Mouse (Mus musculus): ENCODE measurements around the gene Prkca. TPM values are rescaled to one million over a fixed set of nuclear protein-coding genes. Genes with fewer than 3 reads are reported as not detected.

Prkca gene
- polyA plus RNA-seq, 1 experiment, result not detected

- no peak for TF ChIP-seq GATA1 (IDR thresholded peaks at IDR 0.05; ENCODE audit: low read length)
Measured at GRCm38 (mm10) chr11:108162639-108163038, 181.1 kb downstream of the Prkca start.

GRCm38 (mm10) chr11:108162110-108162509, 181.6 kb downstream of the Prkca start:
- no peak for TF ChIP-seq GATA1 (IDR thresholded peaks at IDR 0.05; ENCODE audit: low read length)

- TF ChIP-seq GATA1 (IDR thresholded peaks at IDR 0.05; ENCODE audit: low read length), result no peak
Measured at GRCm38 (mm10) chr11:108160056-108160455, 183.7 kb downstream of the Prkca start.

GRCm38 (mm10) chr11:108158046-108158445, 185.7 kb downstream of the Prkca start:
- no peak for TF ChIP-seq GATA1 (IDR thresholded peaks at IDR 0.05; ENCODE audit: low read length)

- TF ChIP-seq GATA1 (IDR thresholded peaks at IDR 0.05; ENCODE audit: low read length), result no peak
Measured at GRCm38 (mm10) chr11:108157074-108157473, 186.7 kb downstream of the Prkca start.

GRCm38 (mm10) chr11:108156107-108156506, 187.6 kb downstream of the Prkca start:
- no peak for TF ChIP-seq GATA1 (IDR thresholded peaks at IDR 0.05; ENCODE audit: low read length)

GRCm38 (mm10) chr11:108155088-108155580, 188.6 kb downstream of the Prkca start:
- TF ChIP-seq GATA1 (IDR thresholded peaks at IDR 0.05; ENCODE audit: low read length), result no peak

GRCm38 (mm10) chr11:108153997-108154841, 189.5 kb downstream of the Prkca start:
- no peak for TF ChIP-seq GATA1 (IDR thresholded peaks at IDR 0.05; ENCODE audit: low read length)

GRCm38 (mm10) chr11:108152591-108152990, 191.1 kb downstream of the Prkca start:
- no peak for TF ChIP-seq GATA1 (IDR thresholded peaks at IDR 0.05; ENCODE audit: low read length)

- TF ChIP-seq GATA1 (IDR thresholded peaks at IDR 0.05; ENCODE audit: low read length), result no peak
Measured at GRCm38 (mm10) chr11:108150410-108150809, 193.3 kb downstream of the Prkca start.

- TF ChIP-seq GATA1 (IDR thresholded peaks at IDR 0.05; ENCODE audit: low read length), result peak; percentile 80
Measured at GRCm38 (mm10) chr11:108149187-108149586, 194.5 kb downstream of the Prkca start.

GRCm38 (mm10) chr11:108148491-108148890, 195.2 kb downstream of the Prkca start:
- TF ChIP-seq GATA1 (IDR thresholded peaks at IDR 0.05; ENCODE audit: low read length), result peak; percentile 84

GRCm38 (mm10) chr11:108145752-108146496, 197.8 kb downstream of the Prkca start:
- TF ChIP-seq GATA1 (IDR thresholded peaks at IDR 0.05; ENCODE audit: low read length), result no peak

GRCm38 (mm10) chr11:108145128-108145527, 198.6 kb downstream of the Prkca start:
- no peak for TF ChIP-seq GATA1 (IDR thresholded peaks at IDR 0.05; ENCODE audit: low read length)

GRCm38 (mm10) chr11:108143739-108144138, 200.0 kb downstream of the Prkca start:
- TF ChIP-seq GATA1 (IDR thresholded peaks at IDR 0.05; ENCODE audit: low read length), result no peak

- TF ChIP-seq GATA1 (IDR thresholded peaks at IDR 0.05; ENCODE audit: low read length), result no peak
Measured at GRCm38 (mm10) chr11:108140028-108140427, 203.7 kb downstream of the Prkca start.
